Mouse (Mus musculus): Measurements from ENCODE around the gene Cdk5rap2. TPM values are rescaled to one million over a fixed set of nuclear protein-coding genes. Genes with fewer than 3 reads are reported as not detected.
A peak's percentile ranks its signal among the peaks of the same experiment; 100 is the strongest.

Cdk5rap2 gene
- total RNA-seq, 2 experiments from 2014 or later: 7.2 to 7.6 TPM

- Histone ChIP-seq H3K4me3 (no peak overlapping the region), H3K27ac (no peak overlapping the region)
- intact Hi-C loops (cut with DNase I): no loop called here
- TF ChIP-seq CTCF (IDR thresholded peaks at IDR 0.05): no peak
- DNase-seq: no peak
These were observed 166.6 kb downstream of the Cdk5rap2 start for GRCm38 (mm10) chr4:70243561-70244120.

DNA sequence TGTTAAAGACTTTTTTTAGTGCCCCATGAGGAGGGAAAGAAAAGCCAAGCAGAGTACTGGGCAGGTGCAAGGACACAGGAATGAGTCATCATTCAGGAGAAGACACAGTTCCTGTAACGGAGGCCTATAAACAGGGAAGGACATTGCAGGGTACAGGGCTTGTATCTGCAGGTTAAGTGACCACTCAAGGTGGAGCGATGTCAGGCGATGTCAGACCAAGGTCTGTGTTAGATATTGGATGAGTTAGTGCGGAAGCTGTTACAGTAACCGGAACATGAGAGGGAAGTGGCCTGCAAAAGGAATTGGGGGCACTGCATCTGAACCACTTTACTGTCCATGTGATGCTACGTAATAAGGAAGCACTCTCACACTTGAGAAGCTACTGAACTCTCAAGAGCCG lies 170.5 kb downstream of the Cdk5rap2 start:
- Histone ChIP-seq H3K27ac (no peak overlapping the region), H3K4me3 (no peak overlapping the region)
- DNase-seq: peak; percentile 4
- intact Hi-C loops (cut with DNase I): no loop called here
- TF ChIP-seq CTCF (IDR thresholded peaks at IDR 0.05): no peak

DNA sequence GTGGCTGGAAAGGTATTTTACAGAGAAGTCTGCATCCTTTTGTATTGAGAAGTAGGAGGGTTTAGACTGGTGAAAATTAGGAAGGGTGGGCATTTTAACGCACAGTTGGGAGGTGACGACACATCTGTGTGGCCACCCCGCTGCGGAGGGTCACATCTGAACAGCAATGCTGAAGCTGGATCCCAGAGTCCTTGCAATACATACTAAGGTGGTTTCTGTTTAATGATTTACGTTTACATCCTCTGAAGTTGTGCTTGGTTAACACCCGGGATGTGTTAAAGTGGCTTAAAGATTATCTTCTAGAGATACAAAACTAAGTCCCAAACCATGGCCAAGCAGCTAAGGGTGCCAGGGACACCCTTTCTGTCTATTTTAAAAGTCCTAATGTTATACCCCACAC lies 171.4 kb downstream of the Cdk5rap2 start:
- DNase-seq: no peak
- intact Hi-C loops (cut with DNase I): no loop called here
- Histone ChIP-seq H3K27ac (no peak overlapping the region), H3K4me3 (no peak overlapping the region)
- no peak for TF ChIP-seq CTCF (IDR thresholded peaks at IDR 0.05)

GRCm38 (mm10) chr4:70232383-70232782 lies 177.9 kb downstream of the Cdk5rap2 start:
- intact Hi-C loops (cut with DNase I): no loop called here
- no peak overlapping the region for H3K27ac ChIP-seq
- DNase-seq: no peak
- H3K4me3 ChIP-seq: no peak overlapping the region
- TF ChIP-seq CTCF (IDR thresholded peaks at IDR 0.05): no peak

- intact Hi-C loops (cut with DNase I): no loop called here
- Histone ChIP-seq H3K27ac (no peak overlapping the region), H3K4me3 (no peak overlapping the region)
- TF ChIP-seq CTCF (IDR thresholded peaks at IDR 0.05): no peak
- no peak for DNase-seq
These were observed 180.4 kb downstream of the Cdk5rap2 start for GRCm38 (mm10) chr4:70229874-70230273.

DNA sequence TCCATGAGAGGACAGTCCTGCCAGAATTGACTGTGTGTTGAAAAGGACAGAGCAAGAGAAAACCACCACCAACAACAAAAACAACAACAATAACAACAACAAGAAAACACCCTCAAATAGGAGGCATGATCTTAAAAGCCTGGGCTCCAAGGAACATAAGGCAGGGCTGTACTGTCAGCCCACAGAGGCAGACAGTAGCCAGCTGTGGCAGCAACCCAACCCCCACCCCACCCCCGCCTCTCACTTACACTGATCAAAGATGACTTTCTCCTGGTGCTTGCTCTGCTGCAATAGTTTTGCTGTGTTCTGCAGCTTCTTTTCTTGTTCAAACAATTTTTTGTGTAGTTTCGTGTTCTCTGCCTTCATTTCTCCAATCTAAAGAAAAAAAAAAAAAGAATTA lies 181.9 kb downstream of the Cdk5rap2 start:
- no peak for DNase-seq
- Histone ChIP-seq H3K4me3 (no peak overlapping the region), H3K27ac (no peak overlapping the region)
- intact Hi-C loops (cut with DNase I): no loop called here
- no peak for TF ChIP-seq CTCF (IDR thresholded peaks at IDR 0.05)

DNA sequence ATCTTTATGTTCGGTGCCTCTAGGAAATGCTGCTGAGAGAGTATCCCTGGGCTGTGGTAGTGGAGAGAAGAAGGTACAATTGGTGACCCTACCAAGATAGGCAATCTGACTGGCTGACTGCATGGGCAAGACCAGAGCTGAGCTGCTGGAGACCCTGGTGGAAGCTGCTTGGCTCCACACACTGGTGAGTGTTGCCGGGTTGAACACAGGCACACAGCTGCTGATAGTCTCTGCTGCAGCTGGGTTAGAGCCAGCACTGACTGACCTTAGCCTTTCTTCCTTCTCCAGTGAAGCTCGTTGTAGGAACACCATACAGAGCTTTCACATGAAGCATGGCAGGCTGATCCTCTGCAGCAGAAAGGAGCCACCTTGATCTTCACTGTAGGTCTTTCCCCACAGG lies 182.6 kb downstream of the Cdk5rap2 start:
- no peak for DNase-seq
- Histone ChIP-seq H3K4me3 (no peak overlapping the region), H3K27ac (no peak overlapping the region)
- no peak for TF ChIP-seq CTCF (IDR thresholded peaks at IDR 0.05)
- intact Hi-C loops (cut with DNase I): no loop called here

GRCm38 (mm10) chr4:70224503-70224902 lies 185.7 kb downstream of the Cdk5rap2 start:
- intact Hi-C loops (cut with DNase I): no loop called here

DNA sequence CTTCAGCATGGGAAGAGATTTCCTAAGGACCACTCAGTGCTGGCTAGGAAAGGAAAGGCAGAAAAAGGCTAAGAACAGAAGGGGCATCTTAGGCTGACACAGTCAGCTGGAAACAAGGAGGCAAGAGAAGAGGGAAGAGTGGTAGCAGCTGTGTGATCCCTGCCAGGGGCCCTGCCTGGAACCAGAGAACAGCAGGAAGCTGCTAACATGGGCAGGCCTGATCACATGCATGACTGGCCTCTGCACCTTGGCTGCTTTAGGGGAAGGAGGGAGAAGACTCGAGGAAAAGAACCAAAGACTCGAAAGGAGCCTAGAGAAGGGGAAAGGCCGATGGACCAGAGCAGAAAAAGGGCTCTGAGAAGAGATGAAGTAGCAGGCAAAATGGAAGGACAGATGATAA lies 188.4 kb downstream of the Cdk5rap2 start:
- Histone ChIP-seq H3K27ac (peak overlapping the region; percentile 56; the same call in 1 of the 2 replicates), H3K4me3 (no peak overlapping the region)
- DNase-seq: no peak
- intact Hi-C loops (cut with DNase I): no loop called here
- TF ChIP-seq CTCF (IDR thresholded peaks at IDR 0.05): no peak

More at GRCm38 (mm10) chr4:70224503-70224902, 185.7 kb downstream of the Cdk5rap2 start:
- H3K27ac ChIP-seq: no peak overlapping the region
- DNase-seq: peak; percentile 29
- no peak for TF ChIP-seq CTCF (IDR thresholded peaks at IDR 0.05)
- no peak overlapping the region for H3K4me3 ChIP-seq

DNA sequence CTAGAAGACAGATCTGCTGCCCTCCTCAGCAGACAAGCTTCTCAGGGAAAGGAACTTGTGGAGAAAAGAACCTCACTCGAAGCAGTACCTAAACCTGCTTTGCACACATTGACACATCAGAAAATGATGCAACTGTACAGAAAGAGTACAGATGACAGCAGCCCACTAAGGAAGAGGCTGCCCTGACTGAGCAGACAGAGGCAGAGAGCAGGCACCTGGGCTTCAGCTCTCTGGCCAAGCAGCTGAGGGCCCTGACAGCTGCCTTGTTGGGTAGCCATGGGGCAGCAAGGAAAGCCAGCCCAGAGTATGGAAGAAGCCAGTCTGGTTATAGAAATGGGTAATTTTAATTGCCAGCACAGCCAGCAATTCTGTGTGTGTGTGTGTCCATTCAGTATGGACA lies 188.9 kb downstream of the Cdk5rap2 start:
- intact Hi-C loops (cut with DNase I): no loop called here
- peak overlapping the region; percentile 56 for H3K27ac ChIP-seq
- TF ChIP-seq CTCF (IDR thresholded peaks at IDR 0.05): no peak
- no peak for DNase-seq
- no peak overlapping the region for H3K4me3 ChIP-seq

GRCm38 (mm10) chr4:70220277-70221180 lies 189.7 kb downstream of the Cdk5rap2 start:
- DNase-seq: peak; percentile 43
- TF ChIP-seq CTCF (IDR thresholded peaks at IDR 0.05): no peak
- Histone ChIP-seq H3K27ac (peak overlapping the region; percentile 63), H3K4me3 (no peak overlapping the region)
- intact Hi-C loops (cut with DNase I): no loop called here

GRCm38 (mm10) chr4:70219776-70220175 lies 190.5 kb downstream of the Cdk5rap2 start:
- DNase-seq: peak; percentile 53
- no peak for TF ChIP-seq CTCF (IDR thresholded peaks at IDR 0.05)
- no peak overlapping the region for H3K4me3 ChIP-seq
- intact Hi-C loops (cut with DNase I): no loop called here
- peak overlapping the region; percentile 63 for H3K27ac ChIP-seq

DNA sequence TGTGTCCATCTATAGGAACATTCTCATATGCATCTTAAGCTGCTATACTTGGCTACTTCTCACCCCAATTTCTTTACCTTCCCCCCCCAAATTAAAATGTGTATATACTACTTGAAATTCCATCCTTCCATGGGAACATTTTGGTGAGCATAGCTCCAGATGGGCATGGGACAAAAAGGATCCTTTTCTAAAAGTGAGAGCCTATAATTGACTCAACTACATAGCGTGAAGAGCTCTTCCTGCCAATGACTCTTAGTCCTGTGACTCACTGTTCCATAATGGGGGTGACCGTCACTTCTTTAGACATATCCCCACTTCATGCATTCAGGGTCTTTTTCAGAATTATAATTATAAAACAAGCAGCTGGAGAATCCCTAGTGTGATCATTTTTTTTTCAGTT lies 224.3 kb downstream of the Cdk5rap2 start:
- no peak for TF ChIP-seq CTCF (IDR thresholded peaks at IDR 0.05)
- intact Hi-C loops (cut with DNase I): no loop called here
- DNase-seq: no peak
- H3K4me3 ChIP-seq: no peak overlapping the region
- no peak overlapping the region for H3K27ac ChIP-seq

Other genes with a start within 250 kb of the Cdk5rap2 start
- 1 to 10 TPM; 2.6 to 3.8 TPM for gene Megf9, start 124.6 kb upstream of the Cdk5rap2 start, total RNA-seq (2021)